Mouse (Mus musculus) stomach, postnatal 0 days (tissue): ENCODE results near the gene Rgs17. TPM values are rescaled to one million over a fixed set of nuclear protein-coding genes. Genes with fewer than 3 reads are reported as not detected.

Experiments
- ATAC-seq: fragments of 200-750 bp; cut with Nextera tagmentation; 2 replicates; pipeline ENCODE4 v1.8.0; 2017; ENCODE audit not compliant: low FRiP score, low TSS enrichment
- DNase-seq: peaks from one replicate; pipeline ENCODE4 v3.0.0-alpha.2; 2016; ENCODE audit warnings: low spot score
- H3K27ac ChIP-seq: fragments of 300-500 bp; sonication (generic); replicated peaks from 2 replicates; pipeline ENCODE4 v1.5.1; 2014; ENCODE audit warnings: mild to moderate bottlenecking, control low read depth
- H3K27me3 ChIP-seq: fragments of 300-500 bp; sonication (generic); 2 replicates; pipeline ENCODE4 v1.6.1; 2014; ENCODE audit warnings: low read length; ENCODE audit not compliant: control insufficient read depth, insufficient read depth
- H3K36me3 ChIP-seq: fragments of 300-500 bp; sonication (generic); 2 replicates; pipeline ENCODE4 v1.6.1; 2014; ENCODE audit warnings: low read length, mixed read lengths; ENCODE audit not compliant: control insufficient read depth, insufficient read depth
- H3K4me1 ChIP-seq: fragments of 300-500 bp; sonication (generic); replicated peaks from 2 replicates; pipeline ENCODE4 v1.6.1; 2014; ENCODE audit warnings: antibody characterized with exemption; ENCODE audit not compliant: control insufficient read depth, insufficient read depth
- H3K4me2 ChIP-seq: fragments of 300-500 bp; sonication (generic); replicated peaks from 2 replicates; pipeline ENCODE4 v1.6.1; 2014; ENCODE audit warnings: low read depth, mild to moderate bottlenecking, control low read depth, moderate library complexity
- H3K4me3 ChIP-seq: fragments of 300-500 bp; sonication (generic); 2 replicates; pipeline ENCODE4 v1.5.1; 2014; ENCODE audit warnings: low read depth, low read length, control low read depth
- H3K9ac ChIP-seq: fragments of 300-500 bp; sonication (generic); 2 replicates; pipeline ENCODE4 v1.6.1; 2014; ENCODE audit warnings: mild to moderate bottlenecking, low read length, control low read depth, mixed read lengths
- H3K9me3 ChIP-seq: fragments of 300-500 bp; sonication (generic); 2 replicates; pipeline ENCODE4 v1.6.1; 2016; ENCODE audit warnings: low read length; ENCODE audit not compliant: control insufficient read depth
- CTCF ChIP-seq: IDR thresholded peaks from 2 replicates; pipeline ENCODE4 v1.5.1; 2016; ENCODE audit warnings: antibody characterized with exemption, low read depth, mild to moderate bottlenecking, moderate library complexity
- EP300 ChIP-seq: optimal IDR thresholded peaks from 2 replicates; pipeline ENCODE3; 2016; ENCODE audit warnings: antibody characterized with exemption
- WGBS: fragments of 180-500 bp; shearing (Covaris S2); extraction: QIAGEN DNeasy Blood & Tissue Kit; methylation state at CpG from one replicate; pipeline ENCODE4 v1.1.7; 2014; 5-methylcytosine and 5-hydroxymethylcytosine counted together
- polyA plus RNA-seq: library from polyadenylated mRNA; unstranded; fragments of >200 nt; fragmentation: Nextera tagmentation; extraction: Ambion mirVana; gene quantifications from 2 replicates; pipeline ENCODE4 v1.2.1, GENCODE M21; 2015

Rgs17 gene
- polyA plus RNA-seq, 1 experiment from 2014 or later: 2.3 TPM

- Histone ChIP-seq H3K9ac (no peak overlapping the region), H3K36me3 (no peaks in the 10 kb centered on the region), H3K27ac (no peak overlapping the region), H3K9me3 (no peaks in the 10 kb centered on the region), H3K4me1 (no peaks in the 10 kb centered on the region), H3K4me2 (no peak overlapping the region), H3K27me3 (no peaks in the 10 kb centered on the region), H3K4me3 (no peak overlapping the region)
- TF ChIP-seq CTCF (no peak), EP300 (no peak)
- DNase-seq: no peak
- WGBS: 78% methylated on average over 8 of the region's 8 CpGs
- ATAC-seq: no peak
Measured at GRCm38 (mm10) chr10:5853290-5853868, 68.8 kb downstream of the Rgs17 start.

GRCm38 (mm10) chr10:5846939-5847338 is 75.3 kb downstream of the Rgs17 start:
- Histone ChIP-seq H3K9me3 (no peaks in the 10 kb centered on the region), H3K4me3 (no peak overlapping the region), H3K36me3 (no peaks in the 10 kb centered on the region), H3K4me2 (no peak overlapping the region), H3K9ac (no peak overlapping the region), H3K27me3 (no peaks in the 10 kb centered on the region), H3K27ac (no peak overlapping the region), H3K4me1 (no peaks in the 10 kb centered on the region)
- WGBS: 19% methylated on average over 2 of the region's 2 CpGs
- TF ChIP-seq CTCF (peak; percentile 80), EP300 (no peak)
- DNase-seq (no peak), ATAC-seq (no peak)

- WGBS: 66% methylated on average over 4 of the region's 4 CpGs
- no peak for TF ChIP-seq EP300
- TF ChIP-seq CTCF: peak; percentile 80
- Histone ChIP-seq H3K4me3 (no peak overlapping the region), H3K36me3 (no peaks in the 10 kb centered on the region), H3K27ac (no peak overlapping the region), H3K9ac (no peak overlapping the region), H3K4me1 (no peaks in the 10 kb centered on the region), H3K4me2 (no peak overlapping the region), H3K9me3 (no peaks in the 10 kb centered on the region), H3K27me3 (no peaks in the 10 kb centered on the region)
- DNase-seq (peak; percentile 71), ATAC-seq (no peak)
Measured at GRCm38 (mm10) chr10:5841369-5841768, 80.8 kb downstream of the Rgs17 start.

GRCm38 (mm10) chr10:5826336-5827025 is 95.7 kb downstream of the Rgs17 start:
- 67% methylated on average over 6 of the region's 6 CpGs for WGBS

GRCm38 (mm10) chr10:5824779-5825178 is 97.4 kb downstream of the Rgs17 start:
- no peaks in the 10 kb centered on the region for H3K27me3 ChIP-seq
- H3K36me3 ChIP-seq: no peaks in the 10 kb centered on the region
- H3K4me2 ChIP-seq: peak overlapping the region; percentile 77
- 0% methylated on average over 3 of the region's 3 CpGs for WGBS
- TF ChIP-seq CTCF: peak; percentile 81
- TF ChIP-seq EP300: no peak
- peaks cover 6% of the 10 kb centered on the region; the same call in 1 of the 2 replicates for H3K4me1 ChIP-seq
- peak overlapping the region; percentile 84 for H3K4me3 ChIP-seq
- ATAC-seq (no peak), DNase-seq (peak; percentile 43)
- no peaks in the 10 kb centered on the region for H3K9me3 ChIP-seq
- peak overlapping the region; percentile 45 for H3K9ac ChIP-seq
- peak overlapping the region; percentile 83 for H3K27ac ChIP-seq

More at GRCm38 (mm10) chr10:5826336-5827025, 95.7 kb downstream of the Rgs17 start:
- TF ChIP-seq CTCF (no peak), EP300 (no peak)
- Histone ChIP-seq H3K9ac (no peak overlapping the region), H3K27ac (no peak overlapping the region), H3K9me3 (no peaks in the 10 kb centered on the region), H3K4me2 (no peak overlapping the region), H3K36me3 (no peaks in the 10 kb centered on the region), H3K4me3 (no peak overlapping the region), H3K27me3 (no peaks in the 10 kb centered on the region), H3K4me1 (peaks cover 6% of the 10 kb centered on the region; the same call in 1 of the 2 replicates)
- DNase-seq: no peak
- ATAC-seq: no peak
